Mouse (Mus musculus): Measurements from ENCODE around the gene Mfsd4b2.

- TF ChIP-seq POLR2A (IDR thresholded peaks at IDR 0.05; ENCODE audit: insufficient read depth, low read depth, low read length), result no peak
- no peak for TF ChIP-seq CTCF (IDR thresholded peaks at IDR 0.05; ENCODE audit: insufficient read depth, low read depth, low read length)
These were observed 48.3 kb upstream of the Mfsd4b2 start for GRCm38 (mm10) chr10:39974982-39975381.
